ENCODE assay signal across 9 mouse cellular contexts in the genomic region with DNA sequence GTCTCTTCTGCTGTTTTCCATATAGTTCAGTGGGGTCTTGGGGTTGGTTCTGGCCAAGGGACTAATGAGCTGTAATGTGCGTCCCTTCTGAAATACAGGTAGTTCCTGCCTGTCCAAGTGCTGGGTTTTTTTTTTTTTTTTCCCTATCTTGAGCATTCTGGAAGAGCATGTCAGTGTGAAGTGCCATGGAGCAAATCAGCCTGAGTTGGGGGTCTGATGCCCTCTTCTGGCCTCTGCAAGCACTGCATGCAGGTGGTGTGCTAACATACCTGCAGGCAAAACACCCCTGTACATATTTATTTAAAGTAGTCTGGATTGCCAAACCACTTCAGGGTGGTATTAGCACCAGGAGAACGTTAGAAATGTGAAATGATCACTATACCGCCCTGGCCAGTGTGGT. TPM values are rescaled to one million over a fixed set of nuclear protein-coding genes. Genes with fewer than 3 reads are reported as not detected.
DNase-seq lines count a peak whose midpoint lies in the region; ATAC-seq and TF ChIP-seq lines count a peak whose summit lies in the region.
"Had no signal": no experiment of that assay in that cellular context is flagged by ENCODE, and none has a peak within 500 bp of the region (broad histone marks: within the 10 kb centered on the region; RNA-seq: fewer than 3 reads in every experiment).

No protein-coding gene starts in this region.

- WGBS in olfactory bulb, adult 2 months: 42% methylated on average over 3 of the region's 3 CpGs

- no peak overlapping the region for H3K4me3 ChIP-seq in olfactory bulb, adult 2 months (ENCODE audit: insufficient read depth, low read depth, low read length)
- H3K4me3 ChIP-seq: liver, embryonic 15.5 days had no signal

- no peak for ATAC-seq in megakaryocyte-erythroid progenitor cell, adult 5-6 weeks (replicated peaks; ENCODE audit: low FRiP score, low TSS enrichment, poor library complexity, severe bottlenecking)

- TF ChIP-seq POLR2A in olfactory bulb, adult 2 months (IDR thresholded peaks at IDR 0.05; ENCODE audit: insufficient read depth, low read depth, low read length): no peak

- TF ChIP-seq CTCF in olfactory bulb, adult 2 months (IDR thresholded peaks at IDR 0.05; ENCODE audit: insufficient read depth, low read depth, low read length): peak; percentile 55; the same call in 1 of the 2 replicates

- peaks cover 26% of the 10 kb centered on the region for H3K4me1 ChIP-seq in olfactory bulb, adult 2 months (ENCODE audit: control insufficient read depth, insufficient read depth, low read length)

- peak; percentile 42 for DNase-seq in heart, adult 8-10 months (ENCODE audit: low spot score)
- DNase-seq in heart, adult 9 months (ENCODE audit: low spot score in 2 of 2): no peak
- peak; percentile 59 for DNase-seq in urinary bladder, postnatal 14 days (ENCODE audit: low spot score)
- no peak for DNase-seq in urinary bladder, postnatal 4 days (ENCODE audit: low spot score in 2 of 2)
- peak; percentile 87 to 89 for DNase-seq in cerebellum, postnatal 25 days
- peak; percentile 76 for DNase-seq in induced T-regulatory cell, adult 2 months (ENCODE audit: low read depth)

- H3K27ac ChIP-seq in olfactory bulb, adult 2 months (ENCODE audit: insufficient read depth, low read depth, low read length): no peak overlapping the region
- H3K27ac ChIP-seq: liver, embryonic 15.5 days had no signal

RNA-seq across cellular contexts. Expression of a gene that starts 31.2 kb away (rescaled TPM):
- 100 to 1,000 TPM; 125 to 139 (median 131) TPM for total RNA-seq in heart, adult 8-10 months (2022)
- polyA plus RNA-seq in olfactory bulb, adult 2 months (2012; ENCODE audit: insufficient read depth, insufficient read length, low replicate concordance, missing spikeins): 460 TPM in 1 of 2 replicates, not detected in the other
- total RNA-seq in megakaryocyte-erythroid progenitor cell, adult 5-6 weeks (2014; fragmentation: Nextera tagmentation): 91.9 and 97.4 TPM in 2 replicates
- total RNA-seq in megakaryocyte-erythroid progenitor cell, adult 5-6 weeks (2017): 19.7 and 50.5 TPM in 2 replicates

Comparison
In these comparisons a context has a peak if more than half of its experiments do, and no peak if none do; other contexts are left out.
1. DNase-seq: peak in heart, adult 8-10 months (single experiment), urinary bladder, postnatal 14 days (single experiment), cerebellum, postnatal 25 days (2 of 2) and induced T-regulatory cell, adult 2 months (single experiment); none in heart, adult 9 months (0 of 2) and urinary bladder, postnatal 4 days (0 of 2).